Mouse (Mus musculus): ENCODE results near the gene Mpeg1.

Mpeg1 gene

DNA sequence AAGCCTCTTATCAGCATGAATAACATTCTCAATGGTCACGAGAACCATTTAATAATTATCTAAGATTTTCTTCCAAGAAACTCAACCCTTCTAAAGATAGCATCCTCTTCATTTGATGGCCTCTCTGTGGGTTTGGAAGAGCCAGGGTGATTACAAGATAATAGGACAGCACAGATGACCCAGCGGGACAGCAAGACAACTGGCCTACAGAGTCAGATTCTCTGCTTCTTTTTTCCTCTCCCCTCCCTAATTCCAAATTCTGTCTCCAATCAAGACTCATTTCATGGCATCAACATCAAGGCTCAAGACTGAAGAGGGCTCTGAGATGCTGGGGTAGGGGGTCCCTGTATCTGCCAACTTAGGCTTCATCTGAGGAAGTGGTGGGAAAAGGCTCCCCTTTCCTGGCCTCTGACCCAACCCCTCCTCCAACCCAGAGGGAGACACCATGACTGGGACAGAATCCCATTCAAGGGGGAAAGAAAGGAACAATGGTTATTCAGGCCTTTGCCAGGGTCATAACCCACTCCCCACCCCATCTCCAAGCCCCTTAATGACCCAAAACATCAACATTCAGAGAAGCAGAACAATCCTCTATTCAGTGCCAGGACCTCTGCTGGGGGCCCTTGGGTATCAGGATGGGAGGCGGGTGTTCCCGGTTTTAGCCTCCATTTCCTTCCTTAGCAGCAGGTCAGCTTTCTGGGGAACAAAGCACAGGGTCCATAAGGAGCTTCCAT lies 33.0 kb downstream of the Mpeg1 start:
- DNase-seq (ENCODE audit: low spot score): no peak

DNA sequence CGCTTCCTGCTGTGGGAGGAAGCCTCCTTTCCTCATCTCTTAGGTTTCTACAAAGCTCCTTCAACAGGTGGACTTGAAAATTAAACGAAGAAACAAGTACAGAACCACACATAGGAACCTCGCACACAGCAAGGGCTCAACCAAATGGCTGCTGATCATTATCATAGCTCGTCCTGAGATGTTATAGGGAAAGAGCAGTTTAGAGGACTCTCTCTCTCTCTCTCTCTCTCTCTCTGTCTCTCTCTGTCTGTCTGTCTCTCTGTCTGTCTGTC lies 33.5 kb downstream of the Mpeg1 start:
- DNase-seq (ENCODE audit: low spot score): no peak

DNA sequence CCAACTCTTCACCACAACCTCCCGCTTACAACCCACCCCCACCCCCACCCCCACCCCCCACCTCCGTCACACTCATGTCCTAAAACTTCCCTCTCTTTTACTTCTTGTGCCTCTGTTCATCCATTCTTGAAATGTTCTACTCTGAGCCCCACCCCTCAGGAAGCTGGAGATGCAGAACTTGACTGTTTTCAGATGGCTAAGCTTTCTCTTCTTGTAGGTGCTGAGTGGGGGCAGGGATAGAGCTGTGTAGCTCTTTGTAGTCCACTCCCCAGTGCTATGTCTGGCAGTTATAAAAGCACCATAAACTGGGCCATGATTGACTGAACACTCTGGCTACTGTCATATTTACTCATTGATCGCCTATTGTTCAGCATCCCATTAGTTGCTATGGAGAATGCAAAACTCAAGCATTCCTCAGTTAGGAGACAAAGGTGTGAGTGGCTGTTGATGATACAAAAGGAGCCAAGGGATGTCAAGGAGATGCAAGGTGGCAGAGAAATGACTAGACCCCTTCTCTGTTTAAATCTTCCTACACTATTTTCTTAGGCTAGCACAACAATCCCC lies 34.5 kb downstream of the Mpeg1 start:
- no peak for DNase-seq (ENCODE audit: low spot score)

DNA sequence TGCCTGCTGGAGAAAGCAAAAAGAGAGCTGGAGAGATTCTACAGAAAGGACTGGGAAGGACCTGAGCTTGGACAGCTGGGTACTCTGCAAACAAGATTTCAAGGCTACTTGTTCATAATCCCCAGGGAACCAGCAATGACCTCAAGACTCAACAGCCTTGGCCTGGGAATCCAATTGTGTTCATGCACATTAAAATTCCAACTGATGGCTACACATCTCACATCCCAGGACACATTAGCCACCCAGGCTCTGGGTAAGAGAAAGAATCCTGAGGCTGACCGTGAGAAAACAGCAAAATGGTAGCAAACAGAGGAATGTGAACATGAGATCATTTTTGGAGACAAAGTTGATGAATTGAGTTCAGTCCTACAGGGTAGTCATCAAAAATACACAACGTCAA lies 35.7 kb downstream of the Mpeg1 start:
- no peak for DNase-seq (ENCODE audit: low spot score)

DNA sequence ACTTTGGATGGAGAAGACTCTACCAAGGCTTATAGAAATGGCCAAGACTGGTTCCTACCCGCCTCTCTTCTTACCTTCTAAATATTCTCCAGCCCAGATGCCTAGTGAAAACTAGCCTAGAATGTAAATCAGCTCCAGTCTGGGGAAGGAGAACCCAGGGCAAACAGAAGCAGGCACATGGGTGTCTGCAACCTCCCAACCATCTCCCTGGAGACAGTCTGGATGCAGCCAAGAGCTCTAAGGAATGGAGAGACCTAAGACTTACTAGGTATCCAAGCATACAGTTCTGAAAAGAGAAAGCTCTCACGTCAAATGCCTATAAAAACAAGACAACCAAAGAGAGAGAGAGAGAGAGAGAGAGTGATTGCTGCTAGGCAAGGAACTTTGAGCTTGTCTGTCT lies 37.3 kb downstream of the Mpeg1 start:
- no peak for DNase-seq (ENCODE audit: low spot score)

DNA sequence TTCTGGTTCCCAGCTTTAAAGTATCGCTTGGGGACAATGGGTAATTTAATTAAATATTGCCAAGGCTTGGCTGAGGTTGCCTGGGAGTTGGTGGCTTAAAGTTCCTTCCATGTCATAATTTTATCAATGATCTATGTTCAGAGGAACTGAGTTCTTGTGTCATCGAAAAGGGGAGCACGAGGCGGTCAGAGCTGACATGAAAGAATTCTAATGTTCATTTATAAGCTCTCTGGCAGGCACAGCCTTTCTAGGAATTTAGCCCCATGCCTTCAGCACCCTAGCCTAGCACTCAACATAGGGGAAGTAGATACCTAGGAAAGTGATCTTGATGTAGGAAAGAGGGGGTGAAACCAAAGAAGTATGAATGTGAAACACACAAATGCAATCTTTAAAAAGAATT lies 37.7 kb downstream of the Mpeg1 start:
- DNase-seq (ENCODE audit: low spot score): no peak

DNA sequence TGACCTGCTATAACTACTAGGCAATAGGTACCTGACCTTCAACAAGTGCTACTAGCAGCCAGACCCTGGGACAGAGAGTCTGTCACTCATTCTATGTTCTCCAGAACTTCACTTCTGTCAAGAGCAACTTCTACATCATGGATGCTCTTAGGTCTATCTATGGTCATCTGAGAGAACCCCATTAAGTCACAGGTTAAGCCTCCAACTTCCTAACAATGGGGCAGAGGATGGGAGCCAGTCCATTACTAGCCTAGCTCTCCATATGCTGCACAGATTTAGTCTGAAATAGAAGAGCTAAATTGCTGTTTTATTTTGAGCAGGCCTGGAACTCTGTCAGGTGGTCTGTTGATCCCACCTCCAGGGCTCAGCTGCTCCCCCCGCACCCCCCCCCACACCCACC lies 38.4 kb downstream of the Mpeg1 start:
- no peak for DNase-seq (ENCODE audit: low spot score)

DNA sequence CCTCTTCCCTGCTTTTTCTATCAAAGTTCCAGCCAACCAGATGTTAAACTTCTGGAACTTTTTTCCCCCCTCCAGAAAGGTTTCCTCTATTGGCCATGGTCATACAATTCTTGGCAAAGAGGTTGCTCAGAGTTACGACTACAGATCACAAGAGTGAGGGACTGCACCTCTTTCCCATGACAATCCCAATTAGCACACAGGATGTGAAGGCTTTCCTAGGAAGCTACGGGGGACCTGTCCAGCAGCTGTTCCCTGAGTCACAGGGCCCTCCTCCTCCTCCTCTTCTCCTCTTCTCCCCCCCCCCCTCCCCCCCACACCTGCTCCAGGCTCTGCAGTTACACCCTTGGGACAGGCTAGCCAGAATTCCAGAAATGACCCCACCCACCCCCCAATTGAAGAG lies 38.9 kb downstream of the Mpeg1 start:
- no peak for DNase-seq (ENCODE audit: low spot score)

DNA sequence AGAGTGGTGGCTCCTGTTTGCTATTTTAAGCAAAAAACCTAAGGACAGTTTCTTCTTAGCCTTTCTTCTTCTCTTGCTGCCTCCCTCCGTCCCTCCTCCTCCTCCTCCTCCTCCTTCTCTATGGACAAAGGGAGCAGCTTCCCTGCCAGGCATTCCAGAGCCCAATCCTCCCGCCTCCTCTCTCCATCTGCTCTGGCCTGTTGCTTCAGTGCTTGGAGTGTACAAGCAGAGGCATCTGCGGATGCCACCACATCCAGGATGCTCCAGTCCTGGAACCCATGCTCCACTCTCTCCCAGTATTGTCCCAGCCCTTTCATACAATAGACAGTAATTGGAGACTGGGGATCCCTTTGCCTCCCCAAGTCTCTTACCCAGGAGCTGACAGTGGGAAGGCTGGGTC lies 39.5 kb downstream of the Mpeg1 start:
- no peak for DNase-seq (ENCODE audit: low spot score)

DNA sequence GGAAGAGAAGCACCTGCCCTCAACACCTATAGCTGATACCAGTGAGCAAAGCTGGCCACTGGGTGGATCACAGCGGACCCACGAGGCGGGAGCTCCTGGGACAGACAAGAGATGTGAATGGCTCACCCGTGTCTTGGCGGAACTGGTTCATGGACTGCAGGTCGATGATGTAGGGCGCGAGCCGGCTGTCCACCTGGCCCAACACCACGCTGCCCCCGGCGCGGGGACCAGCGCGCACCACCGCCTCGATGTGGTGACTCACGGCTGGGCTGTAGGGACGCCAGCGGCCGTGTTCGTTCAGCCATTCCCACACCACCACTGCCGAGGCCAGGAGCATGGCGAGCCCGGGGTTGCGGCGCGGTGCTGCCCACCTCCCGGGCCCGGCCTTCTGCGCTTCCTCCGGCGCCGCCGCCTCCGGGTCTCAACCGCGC lies 40.3 kb downstream of the Mpeg1 start:
- no peak for DNase-seq (ENCODE audit: low spot score)

DNA sequence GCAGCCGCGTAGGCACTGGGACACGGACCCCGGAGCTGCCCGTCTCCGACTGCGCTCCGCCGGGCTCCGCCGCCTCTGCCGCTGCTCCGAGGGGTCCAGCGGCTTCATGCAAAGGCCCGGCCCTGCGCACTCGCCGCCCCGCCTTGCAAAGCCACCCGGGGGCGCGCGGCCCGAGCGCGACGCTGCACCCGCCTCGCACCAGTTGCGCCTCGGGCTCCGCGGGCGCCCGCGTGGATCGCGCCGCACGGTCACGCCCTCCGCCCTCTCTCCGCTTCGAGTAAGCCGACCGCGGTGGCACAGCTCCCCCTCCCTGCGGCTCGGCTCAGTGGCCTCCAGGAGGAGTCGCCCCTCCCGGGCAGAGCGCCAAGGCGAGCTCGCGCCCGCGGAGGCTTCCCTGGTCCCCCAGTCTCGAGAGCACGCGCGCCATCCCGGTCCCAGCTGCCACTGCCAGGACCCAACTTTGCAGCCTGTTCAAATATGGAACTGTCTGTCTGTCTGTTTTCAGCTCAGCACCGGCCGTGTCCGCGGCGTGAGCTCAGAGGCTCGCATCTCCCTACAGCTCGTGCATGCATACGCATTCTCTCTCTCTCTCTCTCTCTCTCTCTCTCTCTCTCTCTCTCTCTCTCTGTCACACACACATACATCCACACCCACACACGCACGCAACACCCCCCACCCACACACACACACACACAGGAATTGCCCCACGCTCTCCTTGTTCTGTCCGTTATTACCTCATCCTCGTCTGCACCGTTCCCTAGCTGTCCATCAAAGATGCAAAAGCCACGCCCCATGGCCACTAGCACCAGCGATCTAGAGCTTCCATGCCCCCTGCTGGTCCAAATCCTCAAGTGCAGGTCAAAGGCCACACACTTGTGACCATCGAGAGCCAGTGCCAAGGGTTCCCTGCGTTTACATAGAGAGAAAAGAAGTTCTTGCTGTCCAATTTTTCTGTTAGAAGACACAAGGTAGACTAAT lies 41.1 kb downstream of the Mpeg1 start, which contains the start of gene Dtx4:
Gene Dtx4, minus strand, starts transcription at position 85 of the 978 bp plus-strand sequence.
- peak; percentile 87 for DNase-seq (ENCODE audit: low spot score)

DNA sequence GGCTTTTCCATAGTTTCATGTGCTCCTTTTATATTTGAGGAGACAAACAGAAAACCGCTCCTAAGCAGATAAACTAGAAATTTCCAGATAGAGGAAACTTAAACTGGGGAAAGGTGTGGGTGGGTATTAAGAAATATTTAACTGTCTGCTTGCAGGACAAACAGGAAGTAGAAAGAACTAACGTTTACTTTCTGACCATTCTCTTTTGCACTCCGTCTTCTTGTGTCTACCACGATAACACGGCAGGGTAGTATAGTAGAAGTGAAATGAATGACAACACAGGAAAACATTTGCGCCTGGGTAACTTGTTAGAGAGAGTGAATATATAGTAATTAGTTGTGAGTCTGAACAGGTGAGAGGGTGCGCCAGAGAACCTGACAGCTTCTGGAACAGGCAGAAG lies 42.2 kb downstream of the Mpeg1 start:
- no peak for DNase-seq (ENCODE audit: low spot score)

DNA sequence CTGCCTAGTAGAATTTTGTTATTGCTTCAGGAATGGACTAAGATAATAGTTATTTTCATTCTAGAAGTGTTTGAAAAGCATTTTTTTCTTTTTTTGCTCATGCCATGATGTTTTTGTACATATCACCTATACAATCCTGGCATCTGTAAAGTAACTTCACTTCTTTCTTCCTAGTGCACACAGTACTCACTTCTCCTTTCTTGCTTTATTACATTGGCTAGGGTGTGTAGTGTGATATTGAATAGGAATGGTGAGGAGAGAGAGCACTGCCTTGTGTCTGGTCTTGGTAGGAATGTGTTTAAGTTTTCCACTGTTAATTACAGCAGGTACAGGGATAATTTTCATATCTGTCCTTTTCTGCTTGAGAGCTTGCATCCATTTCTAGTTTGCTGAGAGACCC lies 54.0 kb downstream of the Mpeg1 start:
- no peak for DNase-seq (ENCODE audit: low spot score)

All from ovary, postnatal 10 days (tissue).